Mouse (Mus musculus) lung, adult 2 months (tissue): ENCODE results near the gene Ky. TPM values are rescaled to one million over a fixed set of nuclear protein-coding genes. Genes with fewer than 3 reads are reported as not detected.

Source experiments
- DNase-seq: peaks from one replicate; pipeline ENCODE4 v3.0.0; 2022
- H3K4me1 ChIP-seq: fragments of 200-500 bp; 2 replicates; pipeline ENCODE4 v1.6.1; 2011; ENCODE audit warnings: low read length; ENCODE audit not compliant: control insufficient read depth, insufficient read depth
- H3K4me3 ChIP-seq: fragments of 200-500 bp; replicated peaks from 2 replicates; pipeline ENCODE3; 2011; ENCODE audit warnings: low read depth, mild to moderate bottlenecking, control low read depth, low read length; ENCODE audit errors: extremely low read depth
- CTCF ChIP-seq: fragments of 200-500 bp; IDR thresholded peaks from 2 replicates; pipeline ENCODE4 v1.5.1; 2011; ENCODE audit warnings: mild to moderate bottlenecking, low read length, control low read depth; ENCODE audit not compliant: insufficient read depth
- POLR2A ChIP-seq: fragments of 200-500 bp; IDR thresholded peaks from 2 replicates; pipeline ENCODE4 v1.6.1; 2011; ENCODE audit warnings: low read depth, mild to moderate bottlenecking, control low read depth, low read length, borderline replicate concordance; ENCODE audit errors: extremely low read depth
- WGBS: fragments of 180-500 bp; shearing (Covaris S2); methylation state at CpG from one replicate; pipeline ENCODE4 v1.1.7; 2018; 5-methylcytosine and 5-hydroxymethylcytosine counted together
- polyA plus RNA-seq: library from polyadenylated mRNA; depleted of rRNA; stranded (reverse); fragments of >200 nt; gene quantifications from 2 replicates; pipeline ENCODE4 v1.2.3, GENCODE M21; 2012; rRNA removed

The Ky gene
- polyA plus RNA-seq, result 1.9 and 2.9 TPM in 2 replicates

DNA sequence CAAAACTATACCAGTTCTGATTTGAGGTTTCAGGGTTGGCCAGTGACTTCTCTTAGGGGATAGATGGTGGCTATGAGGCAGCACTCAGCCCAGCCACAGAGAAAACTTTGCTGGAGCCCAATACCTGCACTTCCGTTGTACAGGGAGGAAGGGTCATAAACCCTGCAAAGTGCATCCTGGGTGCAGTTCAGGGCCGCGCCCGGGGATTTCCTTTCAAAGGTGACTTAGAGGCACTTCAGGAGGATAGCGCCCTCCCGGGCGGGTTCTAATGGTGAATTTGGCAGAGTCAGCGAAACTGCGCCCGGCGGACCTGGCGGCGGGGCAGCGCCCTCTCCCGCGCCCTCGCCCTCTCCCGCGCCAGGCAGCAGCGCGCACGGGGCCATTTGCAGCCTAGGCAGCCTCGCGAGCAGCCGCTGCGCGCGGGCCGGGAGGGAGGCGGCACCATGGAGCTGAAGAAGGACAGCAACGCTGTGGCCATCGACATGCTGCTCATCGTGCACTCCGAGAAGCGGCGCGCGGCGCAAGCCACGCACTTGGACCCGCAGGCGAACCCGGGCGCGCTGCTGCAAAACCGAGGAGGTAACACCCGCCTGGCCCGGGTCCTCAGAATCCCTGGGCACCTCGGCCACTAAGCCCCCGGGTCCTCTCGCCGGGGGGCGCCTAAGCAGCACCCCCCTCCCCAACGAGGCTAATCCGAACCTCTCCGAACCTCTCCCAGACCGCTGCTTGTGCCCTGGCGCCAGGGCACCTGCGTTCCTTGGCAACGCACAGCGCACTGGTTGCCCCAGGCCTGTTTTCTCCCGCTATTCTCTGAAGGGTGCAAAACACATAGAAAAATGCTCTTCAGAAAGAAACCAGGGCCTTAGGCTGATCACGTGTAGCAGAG lies at the start of gene Ky:
Gene Ky (plus strand): TSS at position 51 of the 886 bp plus-strand sequence.
- Histone ChIP-seq H3K4me3 (no peak within 1 kb of the TSS), H3K4me1 (no peaks in the 10 kb centered on the region)
- TF ChIP-seq POLR2A (no peak), CTCF (no peak)
- WGBS, result 3% methylated on average over 63 of the region's 63 CpGs
- no peak for DNase-seq

DNA sequence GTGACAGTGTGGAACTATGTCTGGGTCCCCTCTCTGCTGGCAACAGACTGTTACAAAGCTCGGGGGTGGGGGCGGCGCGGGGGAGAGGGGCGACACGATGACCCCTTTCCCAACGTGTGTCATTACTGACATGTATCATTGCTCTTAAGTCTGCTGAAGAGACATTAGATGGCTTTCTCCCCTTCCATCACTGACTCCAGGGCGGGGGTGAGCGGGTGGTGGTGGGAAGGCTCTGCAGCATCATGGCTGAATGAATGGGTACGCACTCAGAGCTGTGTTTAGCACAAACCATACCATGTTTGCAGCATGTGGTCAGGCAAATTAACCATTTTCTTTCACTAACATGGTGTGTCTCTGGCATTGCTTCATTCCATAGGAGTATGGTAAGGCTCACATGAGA lies 43.3 kb upstream of the Ky start:
- 84% methylated on average over 10 of the region's 10 CpGs for WGBS
- TF ChIP-seq POLR2A (no peak), CTCF (no peak)

GRCm38 (mm10) chr9:102465044-102465443 lies 40.5 kb upstream of the Ky start:
- TF ChIP-seq POLR2A, result no peak
- TF ChIP-seq CTCF, result no peak
- Histone ChIP-seq H3K4me3 (no peak overlapping the region), H3K4me1 (no peaks in the 10 kb centered on the region)
- no peak for DNase-seq
- 60% methylated on average over 3 of the region's 3 CpGs for WGBS

More for the DNA sequence above, 43.3 kb upstream of the Ky start:
- Histone ChIP-seq H3K4me3 (no peak overlapping the region), H3K4me1 (no peaks in the 10 kb centered on the region)
- no peak for DNase-seq

DNA sequence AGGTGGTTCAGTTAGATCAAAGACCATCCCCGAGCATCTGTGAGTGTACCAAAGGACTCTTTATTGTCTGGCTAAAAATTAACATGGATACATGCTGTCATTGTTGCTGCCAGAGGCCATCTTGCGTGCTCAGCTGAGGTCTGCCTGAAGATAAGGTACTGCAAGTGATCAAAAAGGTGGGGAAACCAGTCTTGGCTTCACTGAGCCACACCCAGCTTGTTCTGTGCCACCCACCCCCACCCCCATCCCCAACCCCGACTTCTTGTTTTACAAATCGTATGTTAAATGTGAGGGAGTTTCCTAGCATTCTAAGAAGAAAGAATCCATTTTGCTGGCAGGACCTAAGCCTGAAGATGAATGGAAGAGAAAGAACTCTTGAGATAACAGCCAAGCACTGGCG lies 39.8 kb upstream of the Ky start:
- TF ChIP-seq POLR2A, result no peak
- TF ChIP-seq CTCF, result no peak
- H3K4me1 ChIP-seq, result no peaks in the 10 kb centered on the region
- no peak for DNase-seq
- 57% methylated on average over 5 of the region's 5 CpGs for WGBS
- no peak overlapping the region for H3K4me3 ChIP-seq

DNA sequence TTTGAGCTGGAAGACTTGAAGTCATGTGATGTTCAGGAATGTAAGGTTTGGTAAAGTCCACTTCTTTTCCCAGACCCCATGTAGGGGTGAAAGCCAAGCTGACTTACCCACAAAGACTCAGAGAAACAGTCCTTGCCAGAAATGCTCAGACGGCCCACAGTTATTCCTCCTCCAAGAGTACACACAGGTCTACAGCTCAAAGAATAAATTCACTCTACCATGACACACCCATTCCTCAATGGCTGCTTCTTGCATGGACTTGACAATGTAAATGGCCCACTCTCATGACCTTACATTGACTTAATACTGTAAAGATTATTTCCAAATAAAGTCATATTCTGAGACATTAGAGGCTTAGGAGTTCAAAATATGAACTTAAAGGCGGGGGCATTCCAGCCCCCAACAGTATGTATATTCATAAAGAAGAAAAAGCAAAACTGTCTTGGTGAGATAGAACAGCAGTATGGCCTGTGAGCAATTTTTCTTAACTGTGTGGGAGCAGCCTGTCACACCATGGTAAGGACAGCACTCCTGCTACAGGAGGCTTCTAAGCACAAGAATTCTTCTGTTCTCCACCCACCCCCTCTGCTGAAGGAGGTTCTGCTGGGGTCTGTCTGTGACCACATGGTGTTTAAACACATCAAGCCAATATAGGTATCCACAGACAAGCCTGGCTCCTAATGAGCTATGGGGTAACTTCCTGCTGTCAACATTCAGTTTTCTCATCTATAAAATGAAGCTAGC lies 35.3 kb upstream of the Ky start:
- Histone ChIP-seq H3K4me3 (no peak overlapping the region), H3K4me1 (no peaks in the 10 kb centered on the region)
- WGBS, result 89% methylated on average over 2 of the region's 2 CpGs
- TF ChIP-seq POLR2A (no peak), CTCF (no peak)
- DNase-seq, result no peak

DNA sequence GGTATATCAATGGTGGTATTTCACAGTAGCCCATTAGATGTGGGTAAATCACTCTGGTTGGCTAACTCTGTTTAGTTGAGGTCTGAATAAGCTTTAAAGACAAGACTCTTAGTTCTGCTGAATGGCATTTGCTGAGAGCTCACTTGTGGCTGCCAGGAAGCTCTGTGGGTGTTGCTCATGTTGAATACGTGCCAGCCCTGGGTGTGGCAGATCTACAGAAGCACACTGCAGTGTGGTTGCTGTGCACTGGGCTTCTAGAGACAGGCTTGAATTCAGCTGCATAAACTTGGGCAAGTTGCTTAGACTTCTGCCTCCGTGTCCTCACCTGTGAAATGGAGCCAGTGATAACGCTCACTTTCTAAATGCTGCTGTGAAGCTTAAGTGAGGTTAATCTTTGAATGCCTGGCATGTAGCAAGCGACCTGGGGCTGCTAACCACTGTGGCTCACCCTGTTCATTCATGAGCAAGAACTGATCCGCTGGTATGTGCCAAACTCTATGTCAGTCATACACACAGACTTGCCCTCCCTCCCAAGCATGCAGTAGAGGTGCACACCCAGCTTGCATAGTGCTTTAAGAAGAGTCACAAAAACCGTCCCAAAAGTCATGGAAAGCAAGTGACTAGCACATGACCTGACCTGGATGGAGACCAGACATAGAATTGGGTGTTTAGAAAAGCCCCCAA lies 27.6 kb upstream of the Ky start:
- H3K4me3 ChIP-seq, result no peak overlapping the region
- TF ChIP-seq CTCF (no peak), POLR2A (no peak)
- H3K4me1 ChIP-seq, result no peaks in the 10 kb centered on the region
- 68% methylated on average over 6 of the region's 6 CpGs for WGBS
- DNase-seq, result no peak

DNA sequence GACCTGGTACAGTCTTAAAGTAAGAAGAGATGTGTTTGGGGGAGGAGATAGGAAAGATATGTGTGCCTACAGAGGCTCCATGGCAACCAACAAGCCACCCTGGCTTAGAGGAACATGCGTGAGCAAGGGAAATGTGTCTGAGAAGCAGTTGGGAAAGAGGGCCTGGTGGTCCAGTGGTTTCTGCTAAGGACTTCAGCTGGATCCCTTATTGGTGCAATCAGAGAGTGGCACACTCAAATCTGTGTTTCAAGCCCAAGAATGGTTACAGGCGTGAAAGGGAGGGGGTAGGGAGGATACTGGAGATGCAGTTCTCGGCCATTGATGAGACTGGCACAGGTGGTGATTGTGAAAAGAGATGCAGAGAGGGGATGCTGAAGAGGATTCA lies 27.1 kb upstream of the Ky start:
- Histone ChIP-seq H3K4me3 (no peak overlapping the region), H3K4me1 (no peaks in the 10 kb centered on the region)
- no peak for DNase-seq
- TF ChIP-seq CTCF (no peak), POLR2A (no peak)
- 88% methylated on average over 3 of the region's 3 CpGs for WGBS

DNA sequence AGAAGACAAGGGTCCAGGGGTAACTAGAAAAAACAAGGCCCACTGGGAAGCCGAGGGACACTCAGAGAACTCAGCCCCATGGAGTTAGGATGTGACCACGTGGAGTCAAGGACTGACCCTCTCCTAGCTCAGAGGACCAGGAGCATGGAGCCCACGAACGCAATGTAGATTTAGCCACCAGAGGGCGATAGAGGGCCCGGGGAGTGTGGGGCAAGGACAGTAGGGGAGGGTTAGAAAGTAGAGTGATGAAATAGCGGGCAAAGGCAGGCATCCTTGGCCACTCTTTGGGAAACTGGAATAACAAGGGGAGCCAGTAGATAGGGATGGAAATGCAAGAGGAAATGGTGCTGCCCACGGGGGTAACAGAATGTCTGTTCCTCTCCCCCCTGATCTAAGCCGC lies 26.5 kb upstream of the Ky start:
- Histone ChIP-seq H3K4me1 (no peaks in the 10 kb centered on the region), H3K4me3 (no peak overlapping the region)
- 43% methylated on average over 9 of the region's 9 CpGs for WGBS
- peak; percentile 47; the same call in 1 of the 2 replicates for TF ChIP-seq CTCF
- TF ChIP-seq POLR2A, result no peak
- peak; percentile 29 for DNase-seq

DNA sequence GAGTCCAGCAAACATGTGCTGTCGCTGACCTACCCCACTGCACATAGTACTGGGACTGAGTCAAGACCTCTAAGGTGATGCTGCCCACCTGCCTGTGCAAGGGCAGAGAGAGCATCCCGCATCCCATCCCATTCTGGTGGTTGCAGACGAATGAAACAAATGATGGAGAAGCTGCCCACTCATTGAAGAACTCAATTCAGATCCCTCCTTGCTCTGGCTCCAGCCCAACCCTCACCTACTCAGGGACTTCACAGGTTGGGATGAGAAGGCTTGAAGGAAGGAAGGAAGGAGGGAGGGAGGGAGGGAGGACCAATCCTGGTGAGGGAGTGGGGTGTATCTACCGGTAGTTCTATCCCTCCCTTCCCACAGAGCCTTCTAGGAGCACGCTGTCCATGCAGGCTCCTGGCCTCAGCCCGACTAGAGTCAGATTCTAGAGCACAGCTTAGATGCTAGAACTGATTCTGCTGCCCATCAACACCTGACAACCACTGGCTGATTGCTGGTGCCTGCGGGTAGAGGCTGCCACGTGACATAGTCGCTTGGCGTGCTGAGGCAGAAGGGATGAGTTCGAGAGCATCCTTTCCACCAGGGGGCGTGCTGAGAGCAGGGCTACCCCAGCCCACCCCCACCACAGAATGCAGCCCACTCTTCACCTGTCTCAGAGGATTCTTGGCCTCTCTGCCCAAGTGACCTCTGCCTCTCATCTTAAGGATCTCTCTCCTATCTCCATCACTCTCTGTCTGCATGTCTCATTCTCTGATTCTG lies 13.3 kb upstream of the Ky start:
- TF ChIP-seq CTCF (no peak), POLR2A (no peak)
- 39% methylated on average over 12 of the region's 12 CpGs for WGBS
- no peaks in the 10 kb centered on the region for H3K4me1 ChIP-seq
- no peak for DNase-seq
- H3K4me3 ChIP-seq, result no peak overlapping the region
